Mouse (Mus musculus) myocyte (in vitro differentiated cells): ENCODE results near the gene H2-Ob.

Experiments used
- E2F4 ChIP-seq: IDR thresholded peaks from one replicate; pipeline ENCODE4 v1.6.1; 2011; ENCODE audit warnings: mild to moderate bottlenecking, control low read depth, moderate library complexity; ENCODE audit not compliant: insufficient read depth
- MYOG ChIP-seq, 3 experiments: IDR thresholded peaks; one replicate each; pipeline ENCODE4 v1.6.1; 2011; ENCODE audit warnings: control low read depth in 2 of 3, low read depth in 2 of 3, mild to moderate bottlenecking in 2 of 3; ENCODE audit not compliant: insufficient read length in 2 of 3, control insufficient read depth in 1 of 3, insufficient read depth in 1 of 3
- POLR2A ChIP-seq: IDR thresholded peaks from one replicate; pipeline ENCODE4 v1.6.1; 2011; ENCODE audit warnings: low read depth, mild to moderate bottlenecking, control low read depth, moderate library complexity; ENCODE audit not compliant: insufficient read length
- POLR2AphosphoS2 ChIP-seq: IDR thresholded peaks from one replicate; pipeline ENCODE4 v1.6.1; 2011; ENCODE audit warnings: low read depth, control low read depth; ENCODE audit not compliant: insufficient read length
- TCF12 ChIP-seq: IDR thresholded peaks from one replicate; pipeline ENCODE4 v1.6.1; 2011; ENCODE audit warnings: mild to moderate bottlenecking, control low read depth; ENCODE audit not compliant: poor library complexity, insufficient read depth, severe bottlenecking
- TCF3 ChIP-seq: IDR thresholded peaks from one replicate; pipeline ENCODE4 v1.6.1; 2011; ENCODE audit warnings: low read depth, control low read depth; ENCODE audit not compliant: insufficient read length

- TF ChIP-seq POLR2A (no peak), MYOG (IDR thresholded peaks at IDR 0.05; ENCODE audit: control insufficient read depth in 1 of 3, insufficient read depth in 1 of 3, insufficient read length in 2 of 3, low read depth in 2 of 3) (no peak), TCF12 (no peak), POLR2AphosphoS2 (no peak), TCF3 (no peak), E2F4 (no peak)
Observed at GRCm38 (mm10) chr17:34300691-34301566, 62.2 kb downstream of the H2-Ob start.
